Mouse (Mus musculus): ENCODE results near the gene Msi2. TPM values are rescaled to one million over a fixed set of nuclear protein-coding genes. Genes with fewer than 3 reads are reported as not detected.
A peak's percentile ranks its signal among the peaks of the same experiment; 100 is the strongest.

Msi2 gene
- polyA plus RNA-seq, 1 experiment, result 69.3 TPM

DNA sequence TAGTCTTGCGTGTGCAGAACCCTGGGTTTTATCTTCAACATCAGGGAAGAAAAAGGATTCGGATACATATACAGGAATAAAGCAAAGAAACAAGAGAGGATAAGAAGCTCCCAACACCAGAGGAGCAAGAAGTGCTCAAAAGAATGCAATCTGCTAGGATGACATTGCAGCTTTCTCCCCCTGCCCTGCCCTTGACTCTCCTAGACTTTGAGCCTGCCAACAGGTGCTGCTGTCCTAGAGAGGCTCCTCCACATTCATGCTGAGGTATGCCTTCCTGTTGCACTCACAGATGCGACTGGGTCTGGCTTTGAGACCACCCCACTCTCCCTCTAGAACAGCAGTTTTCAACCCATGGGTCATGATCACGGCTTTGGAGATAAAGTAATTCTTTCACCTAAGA is 96.5 kb downstream of the Msi2 start:
- Histone ChIP-seq H3K4me1 (ENCODE audit: control insufficient read depth, insufficient read depth, low read length) (peaks cover 12% of the 10 kb centered on the region), H3K27me3 (ENCODE audit: control insufficient read depth, insufficient read depth, low read length) (no peaks in the 10 kb centered on the region), H3K36me3 (ENCODE audit: control insufficient read depth, insufficient read depth, low read length) (no peaks in the 10 kb centered on the region), H3K4me3 (ENCODE audit: control insufficient read depth, low read depth, low read length) (no peak overlapping the region), H3K27ac (ENCODE audit: control insufficient read depth, insufficient read depth, low read depth, low read length) (no peak overlapping the region)
- TF ChIP-seq POLR2A (IDR thresholded peaks at IDR 0.05; ENCODE audit: control insufficient read depth, low read depth, low read length), result no peak
- TF ChIP-seq CTCF (IDR thresholded peaks at IDR 0.05; ENCODE audit: control insufficient read depth, insufficient read depth, insufficient replicate concordance, low read depth, low read length), result no peak

DNA sequence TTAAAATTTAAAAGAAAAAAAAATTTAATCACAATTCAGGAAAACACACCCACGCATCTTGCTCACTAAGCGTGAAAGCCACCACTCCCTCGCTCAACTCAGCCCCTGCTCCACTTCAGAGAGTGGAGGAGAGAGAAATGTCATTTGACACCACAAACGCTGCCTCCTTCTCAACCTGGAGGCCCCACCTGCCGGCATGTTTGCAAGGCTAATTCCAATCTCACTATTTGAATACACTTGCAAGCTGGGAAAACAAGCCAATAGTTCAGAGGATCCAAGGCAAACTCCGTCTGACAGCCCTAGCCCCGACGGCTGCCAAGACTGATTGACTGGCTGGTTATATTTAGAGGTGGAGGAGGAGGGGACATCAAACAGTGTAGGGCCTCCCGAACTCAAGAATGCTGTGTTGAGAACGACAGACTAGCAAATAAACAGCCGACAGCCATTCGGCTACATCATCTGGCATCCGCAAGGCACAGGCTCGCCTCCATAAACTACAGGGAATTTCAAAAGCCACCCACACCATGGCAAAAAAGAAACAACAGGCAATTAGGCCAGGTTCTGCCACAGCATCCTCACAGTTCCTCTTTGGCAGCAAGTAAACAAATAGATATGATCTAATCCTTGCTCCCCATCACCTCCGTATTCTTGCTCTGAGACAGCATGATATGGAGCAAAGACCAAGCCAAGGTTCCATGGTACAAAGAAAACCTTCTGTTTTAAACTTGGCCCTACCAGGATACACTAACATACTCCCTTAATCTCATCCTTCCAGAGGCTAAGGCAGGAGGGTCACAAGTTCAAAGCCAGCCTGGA is 97.9 kb downstream of the Msi2 start:
- Histone ChIP-seq H3K4me1 (ENCODE audit: control insufficient read depth, insufficient read depth, low read length) (peaks cover 12% of the 10 kb centered on the region), H3K36me3 (ENCODE audit: control insufficient read depth, insufficient read depth, low read length) (no peaks in the 10 kb centered on the region), H3K27ac (ENCODE audit: control insufficient read depth, insufficient read depth, low read depth, low read length) (peak overlapping the region; percentile 10; the same call in 1 of the 2 replicates), H3K27me3 (ENCODE audit: control insufficient read depth, insufficient read depth, low read length) (no peaks in the 10 kb centered on the region), H3K4me3 (ENCODE audit: control insufficient read depth, low read depth, low read length) (no peak overlapping the region)
- TF ChIP-seq CTCF (IDR thresholded peaks at IDR 0.05; ENCODE audit: control insufficient read depth, insufficient read depth, insufficient replicate concordance, low read depth, low read length) (no peak), POLR2A (IDR thresholded peaks at IDR 0.05; ENCODE audit: control insufficient read depth, low read depth, low read length) (no peak)

DNA sequence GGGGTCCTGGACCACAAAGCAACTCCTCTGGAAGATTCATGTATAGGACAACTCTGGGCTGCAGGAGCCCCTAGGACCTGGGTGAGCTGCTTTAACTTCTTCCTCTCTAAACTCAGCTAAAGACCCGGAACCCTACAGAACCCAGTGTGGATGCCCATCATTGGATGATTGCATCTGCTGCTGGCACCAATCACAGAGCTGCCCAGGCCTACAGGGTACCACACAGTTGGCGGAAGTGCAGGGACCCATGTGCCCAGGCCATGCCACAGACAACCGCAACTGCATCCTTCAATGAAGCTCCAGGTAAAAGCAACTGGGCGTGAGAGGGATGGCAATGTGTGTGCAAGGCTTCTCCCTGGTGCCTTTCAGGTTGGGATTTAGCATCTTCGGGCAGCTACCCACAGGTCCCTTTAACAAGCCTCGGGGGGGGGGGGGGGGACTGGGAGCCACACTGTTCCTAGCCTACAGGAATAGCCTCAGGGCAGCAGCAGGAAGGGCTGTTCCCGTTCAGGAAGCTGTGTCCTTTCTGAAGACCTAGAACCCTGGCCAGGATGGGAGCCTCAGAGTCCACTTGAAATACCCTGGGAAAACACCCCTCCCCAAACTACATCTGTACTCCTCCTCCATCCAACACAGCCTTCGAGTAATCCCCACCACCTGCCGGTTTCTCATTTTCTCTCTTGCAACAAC is 98.7 kb downstream of the Msi2 start:
- Histone ChIP-seq H3K27me3 (ENCODE audit: control insufficient read depth, insufficient read depth, low read length) (no peaks in the 10 kb centered on the region), H3K4me1 (ENCODE audit: control insufficient read depth, insufficient read depth, low read length) (peaks cover 12% of the 10 kb centered on the region), H3K4me3 (ENCODE audit: control insufficient read depth, low read depth, low read length) (no peak overlapping the region), H3K36me3 (ENCODE audit: control insufficient read depth, insufficient read depth, low read length) (no peaks in the 10 kb centered on the region), H3K27ac (ENCODE audit: control insufficient read depth, insufficient read depth, low read depth, low read length) (no peak overlapping the region)
- TF ChIP-seq CTCF (IDR thresholded peaks at IDR 0.05; ENCODE audit: control insufficient read depth, insufficient read depth, insufficient replicate concordance, low read depth, low read length), result no peak

DNA sequence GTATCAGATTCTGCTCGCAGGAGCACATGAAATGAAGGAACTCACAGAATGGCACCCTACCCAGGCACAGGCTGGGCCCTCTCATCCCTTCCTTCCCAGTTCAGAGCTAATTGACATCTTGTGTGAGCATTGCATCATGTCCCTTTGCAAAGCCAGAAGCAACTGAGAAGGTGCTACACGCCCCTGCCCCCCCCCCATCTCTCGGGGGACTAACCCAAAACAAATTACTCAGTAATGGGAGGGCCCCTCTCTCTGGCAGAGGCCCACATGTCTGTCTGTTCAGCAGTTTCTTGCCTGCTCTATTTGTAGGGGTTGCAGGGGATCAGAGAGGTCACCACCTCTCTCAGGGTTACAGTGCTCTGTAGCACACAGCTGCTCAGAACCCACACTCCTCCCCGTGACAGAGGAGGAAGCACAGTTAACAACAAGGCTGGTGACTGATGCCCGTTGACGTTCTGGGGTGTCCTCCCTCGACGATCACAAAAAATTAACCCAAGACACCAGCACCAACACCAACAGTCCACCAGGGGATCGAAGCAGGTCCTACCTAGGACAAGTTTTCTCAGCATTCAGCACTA is 99.5 kb downstream of the Msi2 start:
- no peak for TF ChIP-seq CTCF (IDR thresholded peaks at IDR 0.05; ENCODE audit: control insufficient read depth, insufficient read depth, insufficient replicate concordance, low read depth, low read length)
- TF ChIP-seq POLR2A (IDR thresholded peaks at IDR 0.05; ENCODE audit: control insufficient read depth, low read depth, low read length), result no peak
- peaks cover 12% of the 10 kb centered on the region for H3K4me1 ChIP-seq (ENCODE audit: control insufficient read depth, insufficient read depth, low read length)
- no peak overlapping the region; the same call in 1 of the 2 replicates for H3K27ac ChIP-seq (ENCODE audit: control insufficient read depth, insufficient read depth, low read depth, low read length)
- H3K36me3 ChIP-seq (ENCODE audit: control insufficient read depth, insufficient read depth, low read length), result no peaks in the 10 kb centered on the region
- H3K27me3 ChIP-seq (ENCODE audit: control insufficient read depth, insufficient read depth, low read length), result no peaks in the 10 kb centered on the region
- H3K4me3 ChIP-seq (ENCODE audit: control insufficient read depth, low read depth, low read length), result peak overlapping the region; percentile 45

DNA sequence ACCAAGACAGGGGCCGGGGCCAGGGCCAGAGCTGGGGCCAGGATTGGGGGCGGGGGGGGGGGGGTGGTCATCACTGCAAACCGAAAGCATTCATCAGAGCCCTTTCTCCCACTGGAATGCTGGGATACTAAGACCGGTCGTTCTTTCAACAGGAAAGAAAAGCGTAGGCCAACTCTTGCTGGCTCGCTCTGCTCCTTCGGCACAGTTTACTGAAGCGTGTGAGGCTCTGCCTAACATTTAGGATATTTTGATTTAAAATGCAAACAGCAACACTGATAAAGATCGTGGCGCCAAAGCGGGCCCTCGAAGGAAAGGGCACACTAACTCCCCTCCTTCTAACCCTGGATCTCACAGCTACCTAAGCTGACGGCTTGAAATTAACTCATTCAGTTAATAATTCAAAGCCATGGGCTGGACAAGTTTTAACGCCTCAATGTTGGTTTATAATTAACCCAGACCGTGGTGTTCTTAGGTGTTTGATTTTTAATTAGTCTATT is 100.3 kb downstream of the Msi2 start:
- TF ChIP-seq POLR2A (IDR thresholded peaks at IDR 0.05; ENCODE audit: control insufficient read depth, low read depth, low read length), result no peak
- no peak for TF ChIP-seq CTCF (IDR thresholded peaks at IDR 0.05; ENCODE audit: control insufficient read depth, insufficient read depth, insufficient replicate concordance, low read depth, low read length)
- no peaks in the 10 kb centered on the region for H3K27me3 ChIP-seq (ENCODE audit: control insufficient read depth, insufficient read depth, low read length)
- no peaks in the 10 kb centered on the region for H3K36me3 ChIP-seq (ENCODE audit: control insufficient read depth, insufficient read depth, low read length)
- no peak overlapping the region for H3K4me3 ChIP-seq (ENCODE audit: control insufficient read depth, low read depth, low read length)
- H3K4me1 ChIP-seq (ENCODE audit: control insufficient read depth, insufficient read depth, low read length), result peaks cover 12% of the 10 kb centered on the region
- no peak overlapping the region for H3K27ac ChIP-seq (ENCODE audit: control insufficient read depth, insufficient read depth, low read depth, low read length)

DNA sequence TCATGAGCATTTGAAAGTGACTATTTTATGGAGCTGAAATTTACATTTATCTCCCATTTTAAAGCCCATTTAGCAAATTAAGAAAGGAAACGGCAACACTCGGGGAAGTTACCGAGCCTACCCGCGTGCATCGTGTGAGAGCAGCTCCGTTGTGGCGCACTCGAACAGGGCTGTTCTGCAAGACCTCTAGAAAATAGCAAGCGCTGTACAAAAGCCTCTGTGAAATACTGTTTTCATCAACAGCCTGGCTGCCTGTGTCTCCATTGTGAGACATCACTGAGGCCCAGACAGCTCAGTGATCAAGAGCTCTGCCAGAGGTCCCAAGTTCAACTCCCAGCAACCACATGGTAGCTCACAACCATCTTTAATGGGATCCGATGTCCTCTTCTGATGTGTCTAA is 100.9 kb downstream of the Msi2 start:
- H3K36me3 ChIP-seq (ENCODE audit: control insufficient read depth, insufficient read depth, low read length), result no peaks in the 10 kb centered on the region
- H3K4me3 ChIP-seq (ENCODE audit: control insufficient read depth, low read depth, low read length), result no peak overlapping the region
- peaks cover 9% of the 10 kb centered on the region for H3K4me1 ChIP-seq (ENCODE audit: control insufficient read depth, insufficient read depth, low read length)
- no peak overlapping the region for H3K27ac ChIP-seq (ENCODE audit: control insufficient read depth, insufficient read depth, low read depth, low read length)
- no peak for TF ChIP-seq POLR2A (IDR thresholded peaks at IDR 0.05; ENCODE audit: control insufficient read depth, low read depth, low read length)
- no peak for TF ChIP-seq CTCF (IDR thresholded peaks at IDR 0.05; ENCODE audit: control insufficient read depth, insufficient read depth, insufficient replicate concordance, low read depth, low read length)
- no peaks in the 10 kb centered on the region for H3K27me3 ChIP-seq (ENCODE audit: control insufficient read depth, insufficient read depth, low read length)
